Mouse (Mus musculus) midbrain, postnatal 0 days (tissue): ENCODE data around the gene Gm10722. TPM values are rescaled to one million over a fixed set of nuclear protein-coding genes. Genes with fewer than 3 reads are reported as not detected.
"Not testable (repeated sequence)": the region's sequence is repeated elsewhere in the genome, so short reads cannot be mapped to it uniquely, and the experiment has no call there.

Source experiments
- ATAC-seq: fragments of 200-750 bp; cut with Nextera tagmentation; 2 replicates; pipeline ENCODE4 v1.8.0; 2017; ENCODE audit warnings: moderate number of reproducible peaks, mild to moderate bottlenecking, moderate TSS enrichment, moderate library complexity; ENCODE audit not compliant: low FRiP score
- DNase-seq: peaks from one replicate; pipeline ENCODE4 v3.0.0-alpha.2; 2015; ENCODE audit warnings: low spot score
- H3K27ac ChIP-seq: fragments of 300-500 bp; sonication (generic); 2 replicates; pipeline ENCODE4 v1.5.1; 2014; ENCODE audit warnings: low read depth, mild to moderate bottlenecking, low read length, mixed read lengths
- H3K27me3 ChIP-seq: fragments of 300-500 bp; sonication (generic); 2 replicates; pipeline ENCODE4 v1.6.1; 2014; ENCODE audit warnings: low read length, control low read depth, mixed read lengths; ENCODE audit not compliant: insufficient read depth
- H3K36me3 ChIP-seq: fragments of 300-500 bp; sonication (generic); 2 replicates; pipeline ENCODE4 v1.6.1; 2014; ENCODE audit warnings: low read length, control low read depth, mixed read lengths; ENCODE audit not compliant: insufficient read depth
- H3K4me1 ChIP-seq: fragments of 300-500 bp; sonication (generic); 2 replicates; pipeline ENCODE4 v1.6.1; 2014; ENCODE audit warnings: mild to moderate bottlenecking, control low read depth, antibody characterized with exemption, low read length, mixed read lengths; ENCODE audit not compliant: insufficient read depth
- H3K4me2 ChIP-seq: fragments of 300-500 bp; sonication (generic); 2 replicates; pipeline ENCODE4 v1.6.1; 2014; ENCODE audit warnings: low read depth, mild to moderate bottlenecking, low read length, mixed read lengths; ENCODE audit not compliant: poor library complexity, severe bottlenecking
- H3K4me3 ChIP-seq: fragments of 300-500 bp; sonication (generic); 2 replicates; pipeline ENCODE4 v1.5.1; 2014; ENCODE audit warnings: low read depth, mild to moderate bottlenecking, low read length, moderate library complexity
- H3K9ac ChIP-seq: fragments of 300-500 bp; sonication (generic); replicated peaks from 2 replicates; pipeline ENCODE4 v1.6.1; 2014; ENCODE audit warnings: mild to moderate bottlenecking, low read length, moderate library complexity, mixed read lengths; ENCODE audit not compliant: poor library complexity, severe bottlenecking
- H3K9me3 ChIP-seq: fragments of 300-500 bp; sonication (generic); 2 replicates; pipeline ENCODE4 v1.6.1; 2016; ENCODE audit warnings: low read length, control low read depth
- WGBS: fragments of 180-500 bp; shearing (Covaris S2); extraction: QIAGEN DNeasy Blood & Tissue Kit; methylation state at CpG from one replicate; pipeline ENCODE4 v1.1.7; 2014; 5-methylcytosine and 5-hydroxymethylcytosine counted together
- polyA plus RNA-seq: library from polyadenylated mRNA; unstranded; fragments of >200 nt; fragmentation: Nextera tagmentation; extraction: Ambion mirVana; gene quantifications from 2 replicates; pipeline ENCODE4 v1.2.1, GENCODE M21; 2015
- total RNA-seq: library from RNA; depleted of rRNA; stranded (reverse); fragments of >200 nt; gene quantifications from 2 replicates; pipeline ENCODE4 v1.2.3, GENCODE M21; 2014

Gene Gm10722
- total and polyA plus RNA-seq, 2 experiments from 2014 or later = not detected

DNA sequence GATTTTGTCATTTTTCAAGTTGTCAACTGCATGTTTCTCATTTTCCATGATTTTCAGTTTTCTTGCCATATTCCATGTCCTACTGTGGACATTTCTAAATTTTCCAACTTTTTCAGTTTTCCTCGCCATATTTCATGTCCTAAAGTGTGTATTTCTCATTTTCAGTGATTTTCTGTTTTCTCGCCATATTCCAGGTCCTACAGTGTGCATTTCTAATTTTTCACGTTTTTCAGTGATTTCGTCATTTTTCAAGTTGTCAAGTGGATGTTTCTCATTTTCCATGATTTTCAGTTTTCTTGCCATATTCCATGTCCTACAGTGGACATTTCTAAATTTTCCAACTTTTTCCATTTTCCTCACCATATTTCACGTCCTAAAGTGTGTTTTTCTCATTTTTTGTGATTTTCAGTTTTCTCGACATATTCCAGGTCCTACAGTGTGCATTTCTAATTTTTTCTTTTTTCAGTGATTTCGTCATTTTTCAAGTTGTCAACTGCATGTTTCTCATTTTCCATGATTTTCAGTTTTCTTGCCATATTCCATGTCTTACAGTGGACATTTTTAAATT is 11.4 kb downstream of the Gm10722 start:
- 86% methylated on average over 2 of the region's 7 CpGs for WGBS

DNA sequence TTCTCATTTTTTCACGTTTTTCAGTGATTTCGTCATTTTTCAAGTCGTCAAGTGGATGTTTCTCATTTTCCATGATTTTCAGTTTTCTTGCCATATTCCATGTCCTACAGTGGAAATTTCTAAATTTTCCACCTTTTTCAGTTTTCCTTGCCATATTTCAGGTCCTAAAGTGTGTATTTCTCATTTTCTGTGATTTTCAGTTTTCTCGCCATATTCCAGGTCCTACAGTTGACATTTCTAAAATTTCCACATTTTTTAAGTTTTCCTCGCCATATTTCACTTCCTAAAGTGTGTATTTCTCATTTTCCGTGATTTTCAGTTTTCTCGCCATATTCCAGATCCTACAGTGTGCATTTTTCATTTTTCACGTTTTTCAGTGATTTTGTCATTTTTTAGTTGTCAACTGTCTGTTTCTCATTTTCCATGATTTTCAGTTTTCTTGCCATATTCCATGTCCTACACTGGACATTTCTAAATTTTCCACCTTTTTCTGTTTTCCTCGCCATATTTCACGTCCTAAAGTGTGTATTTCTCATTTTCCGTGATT is 12.1 kb downstream of the Gm10722 start, which contains the start of gene Gm10721:
Gene Gm10721, plus strand, starts transcription at position 408 of the 547 bp plus-strand sequence.
- H3K9ac ChIP-seq, H3K4me2 ChIP-seq, H3K4me3 ChIP-seq, DNase-seq, H3K27me3 ChIP-seq, H3K4me1 ChIP-seq, H3K27ac ChIP-seq, H3K36me3 ChIP-seq, H3K9me3 ChIP-seq: not testable (repeated sequence)
- ATAC-seq = peak; percentile 73
- WGBS = no CpG with 5 or more reads among the region's 11 CpGs

More for the DNA sequence above, 11.4 kb downstream of the Gm10722 start:
- not testable (repeated sequence) for H3K9me3 ChIP-seq, H3K27ac ChIP-seq, DNase-seq, H3K36me3 ChIP-seq, H3K4me3 ChIP-seq, ATAC-seq, H3K4me1 ChIP-seq, H3K4me2 ChIP-seq, H3K9ac ChIP-seq, H3K27me3 ChIP-seq

DNA sequence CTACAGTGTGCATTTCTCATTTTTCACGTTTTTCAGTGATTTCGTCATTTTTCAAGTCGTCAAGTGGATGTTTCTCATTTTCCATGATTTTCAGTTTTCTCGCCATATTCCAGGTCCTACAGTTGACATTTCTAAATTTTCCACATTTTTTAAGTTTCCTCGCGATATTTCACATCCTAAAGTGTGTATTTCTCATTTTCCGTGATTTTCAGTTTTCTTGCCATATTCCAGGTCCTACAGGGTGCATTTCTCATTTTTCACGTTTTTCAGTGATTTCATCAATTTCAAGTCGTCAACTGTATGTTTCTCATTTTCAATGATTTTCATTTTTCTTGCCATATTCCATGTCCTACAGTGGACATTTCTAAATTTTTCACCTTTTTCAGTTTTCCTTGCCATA is 14.6 kb downstream of the Gm10722 start, which contains the start of gene Gm10720:
Gene Gm10720, plus strand, starts transcription at position 301 of the 400 bp plus-strand sequence.
- not testable (repeated sequence) for H3K9me3 ChIP-seq, H3K27me3 ChIP-seq, ATAC-seq, DNase-seq, H3K36me3 ChIP-seq, H3K4me3 ChIP-seq, H3K27ac ChIP-seq, H3K9ac ChIP-seq, H3K4me2 ChIP-seq, H3K4me1 ChIP-seq
- 67% methylated on average over 4 of the region's 9 CpGs for WGBS

- DNase-seq, H3K9me3 ChIP-seq: not testable (repeated sequence)
- WGBS = 80% methylated on average over 4 of the region's 6 CpGs
These were observed 15.2 kb downstream of the Gm10722 start for GRCm38 (mm10) chr9:3015896-3016295.

DNA sequence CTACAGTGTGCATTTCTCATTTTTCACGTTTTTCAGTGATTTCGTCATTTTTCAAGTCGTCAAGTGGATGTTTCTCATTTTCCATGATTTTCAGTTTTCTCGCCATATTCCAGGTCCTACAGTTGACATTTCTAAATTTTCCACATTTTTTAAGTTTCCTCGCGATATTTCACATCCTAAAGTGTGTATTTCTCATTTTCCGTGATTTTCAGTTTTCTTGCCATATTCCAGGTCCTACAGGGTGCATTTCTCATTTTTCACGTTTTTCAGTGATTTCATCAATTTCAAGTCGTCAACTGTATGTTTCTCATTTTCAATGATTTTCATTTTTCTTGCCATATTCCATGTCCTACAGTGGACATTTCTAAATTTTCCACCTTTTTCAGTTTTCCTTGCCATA is 16.4 kb downstream of the Gm10722 start, which contains the start of gene Gm10719:
Gene Gm10719, plus strand, starts transcription at position 301 of the 400 bp plus-strand sequence.
- not testable (repeated sequence) for ATAC-seq, DNase-seq, H3K9me3 ChIP-seq, H3K36me3 ChIP-seq, H3K4me2 ChIP-seq, H3K27me3 ChIP-seq, H3K27ac ChIP-seq, H3K4me3 ChIP-seq, H3K4me1 ChIP-seq, H3K9ac ChIP-seq
- WGBS = no CpG with 5 or more reads among the region's 9 CpGs

More at GRCm38 (mm10) chr9:3015896-3016295, 15.2 kb downstream of the Gm10722 start:
- H3K4me2 ChIP-seq, H3K4me3 ChIP-seq, H3K9ac ChIP-seq, ATAC-seq, H3K4me1 ChIP-seq, H3K27me3 ChIP-seq, H3K27ac ChIP-seq, H3K36me3 ChIP-seq: not testable (repeated sequence)

GRCm38 (mm10) chr9:3018944-3019343 is 18.2 kb downstream of the Gm10722 start:
- 76% methylated on average over 9 of the region's 9 CpGs for WGBS
- not testable (repeated sequence) for H3K9me3 ChIP-seq, DNase-seq, H3K27ac ChIP-seq, H3K4me2 ChIP-seq, H3K4me1 ChIP-seq, H3K4me3 ChIP-seq, ATAC-seq, H3K9ac ChIP-seq, H3K36me3 ChIP-seq, H3K27me3 ChIP-seq

DNA sequence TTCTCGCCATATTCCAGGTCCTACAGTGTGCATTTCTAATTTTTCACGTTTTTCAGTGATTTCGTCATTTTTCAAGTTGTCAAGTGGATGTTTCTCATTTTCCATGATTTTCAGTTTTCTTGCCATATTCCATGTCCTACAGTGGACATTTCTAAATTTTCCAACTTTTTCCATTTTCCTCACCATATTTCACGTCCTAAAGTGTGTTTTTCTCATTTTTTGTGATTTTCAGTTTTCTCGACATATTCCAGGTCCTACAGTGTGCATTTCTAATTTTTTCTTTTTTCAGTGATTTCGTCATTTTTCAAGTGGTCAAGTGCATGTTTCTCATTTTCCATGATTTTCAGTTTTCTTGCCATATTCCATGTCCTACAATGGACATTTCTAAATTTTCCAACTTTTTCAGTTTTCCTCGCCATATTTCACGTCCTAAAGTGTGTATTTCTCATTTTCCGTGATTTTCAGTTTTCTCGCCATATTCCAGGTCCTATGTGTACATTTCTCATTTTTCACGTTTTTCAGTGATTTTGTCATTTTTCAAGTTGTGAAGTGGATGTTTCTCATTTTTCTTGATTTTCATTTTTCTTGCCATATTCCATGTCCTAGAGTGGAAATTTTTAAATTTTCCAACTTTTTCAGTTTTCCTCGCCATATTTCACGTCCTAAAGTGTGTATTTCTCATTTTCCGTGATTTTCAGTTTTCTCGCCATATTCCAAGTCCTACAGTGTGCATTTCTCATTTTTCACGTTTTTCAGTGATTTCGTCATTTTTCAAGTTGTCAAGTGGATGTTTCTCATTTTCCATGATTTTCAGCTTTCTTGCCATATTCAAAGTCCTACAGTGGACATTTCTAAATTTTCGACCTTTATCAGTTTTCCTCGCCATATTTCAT is 19.4 kb downstream of the Gm10722 start:
- not testable (repeated sequence) for H3K9me3 ChIP-seq, H3K27ac ChIP-seq, H3K4me3 ChIP-seq, DNase-seq, H3K36me3 ChIP-seq, H3K27me3 ChIP-seq, H3K4me2 ChIP-seq, H3K9ac ChIP-seq, H3K4me1 ChIP-seq
- 74% methylated on average over 11 of the region's 19 CpGs for WGBS
- ATAC-seq = peak; percentile 73; the same call in 1 of the 2 replicates

- H3K27me3 ChIP-seq, H3K4me3 ChIP-seq, ATAC-seq, H3K27ac ChIP-seq, H3K4me1 ChIP-seq, H3K9ac ChIP-seq, H3K4me2 ChIP-seq, H3K36me3 ChIP-seq, H3K9me3 ChIP-seq: not testable (repeated sequence)
- peak; percentile 1 for DNase-seq
- 74% methylated on average over 9 of the region's 13 CpGs for WGBS
These were observed 21.7 kb downstream of the Gm10722 start for GRCm38 (mm10) chr9:3022316-3023008.
